Mouse (Mus musculus) cortical plate, adult 2 months (tissue): ENCODE data around the gene Pafah1b2. TPM values are rescaled to one million over a fixed set of nuclear protein-coding genes. Genes with fewer than 3 reads are reported as not detected.

Experiments
- H3K27ac ChIP-seq: fragments of 200-500 bp; 2 replicates; pipeline ENCODE4 v1.5.1; 2012; ENCODE audit warnings: low read length, control low read depth, inconsistent platforms; ENCODE audit not compliant: insufficient read depth
- H3K4me1 ChIP-seq: fragments of 200-500 bp; 2 replicates; pipeline ENCODE4 v1.6.1; 2011; ENCODE audit warnings: low read length; ENCODE audit not compliant: control insufficient read depth, insufficient read depth
- H3K4me3 ChIP-seq: fragments of 200-500 bp; 2 replicates; pipeline ENCODE4 v1.5.1; 2011; ENCODE audit warnings: mild to moderate bottlenecking, low read length, control low read depth; ENCODE audit not compliant: insufficient read depth
- CTCF ChIP-seq: fragments of 200-500 bp; IDR thresholded peaks from 2 replicates; pipeline ENCODE4 v1.5.1; 2011; ENCODE audit warnings: mild to moderate bottlenecking, control low read depth, low read length; ENCODE audit not compliant: insufficient read depth; ENCODE audit errors: extremely low read depth
- POLR2A ChIP-seq: fragments of 200-500 bp; IDR thresholded peaks from 2 replicates; pipeline ENCODE4 v1.6.1; 2011; ENCODE audit warnings: mild to moderate bottlenecking, low read length, control low read depth; ENCODE audit not compliant: insufficient read depth; ENCODE audit errors: extremely low read depth
- polyA plus RNA-seq: library from polyadenylated mRNA; depleted of rRNA; stranded (reverse); fragments of >200 nt; gene quantifications from 2 replicates; pipeline ENCODE4 v1.2.3, GENCODE M21; 2012; rRNA removed

Pafah1b2 gene
- polyA plus RNA-seq, 1 experiment = 92.6 TPM

DNA sequence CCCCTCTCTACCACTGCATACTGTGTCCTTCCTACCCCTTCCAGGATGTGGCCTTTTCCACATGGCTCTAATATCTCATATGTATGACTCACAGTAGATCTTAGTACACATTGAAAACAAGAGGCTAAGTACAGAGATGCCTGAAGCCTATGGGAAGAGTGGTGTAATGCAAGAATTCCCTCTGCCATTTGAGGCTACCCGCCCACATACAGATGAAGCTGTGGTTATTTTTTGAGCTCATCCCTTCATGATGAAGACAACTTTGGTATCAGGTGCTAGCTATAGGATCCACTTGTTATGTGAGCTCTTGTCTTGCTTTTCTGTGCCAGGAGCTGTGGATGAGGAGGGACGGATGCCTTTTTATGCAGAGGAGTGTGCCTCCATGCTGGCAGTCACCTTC, 96.8 kb downstream of the Pafah1b2 start:
- no peak for TF ChIP-seq POLR2A
- no peak for TF ChIP-seq CTCF

More for the DNA sequence above, 96.8 kb downstream of the Pafah1b2 start:
- H3K4me1 ChIP-seq = no peaks in the 10 kb centered on the region
- H3K27ac ChIP-seq = no peak overlapping the region
- no peak overlapping the region for H3K4me3 ChIP-seq

Other genes starting within 250 kb of the Pafah1b2 start
- gene Cep164, start 184.0 kb downstream of the Pafah1b2 start, polyA plus RNA-seq = 18.5 and 22.5 TPM in 2 replicates
- 50.7 and 56.2 TPM in 2 replicates for gene Bace1, start 174.1 kb downstream of the Pafah1b2 start, polyA plus RNA-seq
- gene Pcsk7, start 106.2 kb downstream of the Pafah1b2 start, polyA plus RNA-seq = 28.2 and 30.5 TPM in 2 replicates
- 44.3 and 45.6 TPM in 2 replicates for gene Rnf214, start 105.8 kb downstream of the Pafah1b2 start, polyA plus RNA-seq
- gene Tagln, start 76.6 kb downstream of the Pafah1b2 start, polyA plus RNA-seq = 16.0 and 18.3 TPM in 2 replicates
- 103 and 117 TPM in 2 replicates for gene Sidt2, start 57.4 kb downstream of the Pafah1b2 start, polyA plus RNA-seq
- gene Sik3, start 130 bp upstream of the Pafah1b2 start, polyA plus RNA-seq = 46.5 and 47.0 TPM in 2 replicates
- 2.0 and 2.4 TPM in 2 replicates for gene Apoa1, start 215.9 kb upstream of the Pafah1b2 start, polyA plus RNA-seq
- 0.96 and 1.1 TPM in 2 replicates for gene Apoc3, start 222.9 kb upstream of the Pafah1b2 start, polyA plus RNA-seq
- gene Apoa4, start 228.0 kb upstream of the Pafah1b2 start, polyA plus RNA-seq = 0.04 and 0.13 TPM in 2 replicates